Mouse (Mus musculus): ENCODE measurements at regions not wholly inside any gene's neighbourhood (a gene's known extent, or its start where the extent isn't known, plus 50 kb on each side); places are given as distances from the start of the nearest gene placed in this dataset.

DNA sequence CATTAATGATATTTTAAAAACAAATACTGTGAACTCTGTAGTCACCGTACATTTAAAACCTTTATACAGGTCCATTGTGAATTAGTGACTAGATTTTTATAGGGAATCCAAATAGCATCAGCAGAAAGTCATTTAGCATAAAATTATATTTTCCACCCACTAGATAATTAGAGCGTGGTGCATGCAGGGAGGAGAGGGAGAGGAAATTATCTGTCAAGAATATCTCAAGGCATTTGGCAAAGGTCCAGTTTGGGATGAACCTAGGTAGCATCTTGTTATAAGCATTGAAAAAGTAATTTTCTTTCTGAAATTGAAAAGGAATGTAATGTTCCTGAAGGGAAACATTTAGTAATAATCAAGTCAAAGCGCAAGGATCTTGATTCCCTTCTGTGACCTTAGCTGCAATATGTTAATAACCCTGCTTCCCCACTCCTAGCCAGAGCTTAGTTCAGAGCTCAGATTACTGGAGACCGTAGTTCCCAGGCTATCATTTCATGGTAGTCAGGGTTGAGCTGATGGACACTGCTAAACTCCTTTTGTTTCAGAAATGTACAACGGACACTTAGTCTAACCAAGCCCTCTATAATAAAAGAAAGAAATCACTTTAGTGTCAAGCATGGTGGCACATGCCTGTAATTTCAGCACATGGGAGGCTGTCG lies 200.8 kb upstream of the Slc39a10 start:
- DNase-seq (ENCODE audit: low spot score) = no peak

DNA sequence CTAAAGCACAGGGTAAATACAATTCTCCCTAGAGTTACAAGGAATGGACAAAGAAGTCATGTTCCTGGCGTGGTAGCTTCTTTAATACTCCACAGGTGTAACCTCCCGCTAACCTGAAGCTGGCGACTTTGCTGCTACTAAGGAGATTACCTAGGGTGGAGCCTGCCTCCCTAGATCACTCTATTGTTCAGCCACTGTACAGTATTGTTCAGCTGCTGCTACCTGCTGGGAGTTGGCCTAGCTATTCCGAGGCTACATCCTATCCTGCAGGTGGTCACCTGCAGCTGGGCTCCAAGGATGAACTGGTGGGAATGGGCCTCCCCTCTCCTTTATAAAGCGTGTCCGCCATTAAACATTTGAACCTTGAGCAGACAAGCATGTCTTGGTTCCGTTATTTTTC lies 183.8 kb upstream of the Slc39a10 start:
- no peak for DNase-seq (ENCODE audit: low spot score)

DNA sequence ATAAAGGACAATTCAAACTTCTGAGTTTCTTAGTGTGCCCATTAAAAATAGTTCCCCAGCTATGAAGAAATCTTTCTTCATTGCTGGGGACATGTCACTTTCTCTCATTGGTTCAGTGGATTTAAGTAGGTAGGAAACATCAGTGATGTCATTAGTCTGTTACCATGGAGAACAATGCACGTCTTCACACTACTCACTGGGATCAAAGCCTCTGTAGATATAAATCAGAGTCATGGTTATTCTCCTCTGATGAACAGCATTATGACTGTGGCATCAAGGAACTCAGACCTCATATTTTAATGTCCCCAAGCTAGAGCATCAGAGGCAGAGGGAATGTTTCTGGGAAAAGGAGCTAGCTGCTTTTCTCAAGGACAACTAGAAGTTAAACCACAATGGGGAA lies 165.5 kb upstream of the Slc39a10 start:
- DNase-seq (ENCODE audit: low spot score) = no peak

DNA sequence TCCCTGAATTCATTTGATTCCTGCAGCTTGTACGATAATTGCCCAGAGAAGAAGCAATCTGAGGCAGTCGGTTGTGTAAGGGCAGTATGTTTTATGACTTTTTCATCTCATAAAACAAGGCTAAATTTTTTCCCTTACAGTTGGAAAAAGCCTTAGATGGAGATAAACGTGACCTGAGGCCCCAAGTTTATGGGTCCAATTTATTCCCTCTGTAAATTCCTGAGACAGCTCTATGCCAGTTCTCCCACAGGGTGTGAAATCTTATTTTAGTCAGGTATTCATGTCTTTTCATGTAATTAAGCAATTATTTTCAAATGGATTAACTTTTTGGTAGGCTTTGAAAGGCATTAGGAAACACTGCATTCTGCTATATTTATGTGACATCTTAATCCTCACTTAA lies 164.7 kb upstream of the Slc39a10 start:
- DNase-seq (ENCODE audit: low spot score) = no peak

DNA sequence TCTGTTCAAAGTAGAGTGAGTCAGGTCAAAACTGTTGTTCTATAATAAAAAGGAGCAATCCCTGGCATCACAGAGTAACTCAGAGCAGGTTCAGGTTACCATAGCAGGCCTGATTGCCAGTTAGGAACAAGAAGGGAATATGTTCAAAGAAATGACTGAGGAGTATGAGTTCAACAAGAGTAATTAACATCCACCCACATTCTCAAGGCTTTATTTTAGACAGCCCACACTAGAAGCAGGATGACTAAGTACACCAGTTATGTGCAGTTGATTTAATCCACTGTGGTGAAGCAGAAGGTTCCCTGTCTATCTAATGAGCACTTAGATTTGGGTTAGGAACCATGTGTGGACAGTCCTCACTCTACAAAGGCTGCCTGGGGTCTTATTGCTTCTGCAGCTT lies 158.5 kb upstream of the Slc39a10 start:
- no peak for DNase-seq (ENCODE audit: low spot score)

DNA sequence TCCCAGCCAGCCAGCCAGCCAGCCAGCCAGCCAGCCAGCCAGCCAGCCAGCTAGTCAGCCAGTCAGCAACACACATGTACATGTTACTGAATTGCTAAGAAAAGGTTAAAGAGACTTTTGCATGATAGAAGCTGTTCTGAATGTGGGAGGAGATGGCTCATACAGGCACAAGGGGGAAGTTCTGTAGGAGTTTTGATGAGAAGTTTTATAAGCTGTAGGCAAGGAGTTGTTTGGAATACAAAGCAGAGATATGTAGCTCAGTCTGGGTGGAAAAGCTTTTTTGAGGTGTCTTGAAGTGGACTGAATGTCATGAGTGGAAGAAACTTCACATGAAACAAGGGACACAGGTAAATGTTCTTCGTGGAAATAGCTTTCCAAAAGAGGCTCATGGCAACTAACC lies 157.8 kb upstream of the Slc39a10 start:
- DNase-seq (ENCODE audit: low spot score) = no peak

DNA sequence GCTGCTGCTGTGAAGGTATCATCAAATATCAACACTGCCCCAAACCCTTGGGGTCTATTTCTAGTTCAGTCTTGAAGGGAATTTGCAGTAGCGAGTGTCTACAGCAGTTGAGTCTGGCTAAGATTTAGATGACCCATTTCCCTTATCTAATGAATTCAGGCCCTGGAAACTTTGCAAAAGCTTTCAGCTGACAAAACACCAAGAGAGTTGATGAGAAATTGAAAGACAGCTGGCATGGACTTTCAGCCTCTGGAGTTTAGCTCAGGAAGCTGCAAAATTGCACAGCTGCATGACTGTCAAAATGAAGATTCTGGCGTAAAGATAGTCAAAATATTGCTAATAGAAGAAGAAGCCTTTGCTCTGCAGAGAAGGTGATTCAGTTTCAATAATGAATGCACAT lies 144.9 kb upstream of the Slc39a10 start:
- DNase-seq (ENCODE audit: low spot score) = no peak

DNA sequence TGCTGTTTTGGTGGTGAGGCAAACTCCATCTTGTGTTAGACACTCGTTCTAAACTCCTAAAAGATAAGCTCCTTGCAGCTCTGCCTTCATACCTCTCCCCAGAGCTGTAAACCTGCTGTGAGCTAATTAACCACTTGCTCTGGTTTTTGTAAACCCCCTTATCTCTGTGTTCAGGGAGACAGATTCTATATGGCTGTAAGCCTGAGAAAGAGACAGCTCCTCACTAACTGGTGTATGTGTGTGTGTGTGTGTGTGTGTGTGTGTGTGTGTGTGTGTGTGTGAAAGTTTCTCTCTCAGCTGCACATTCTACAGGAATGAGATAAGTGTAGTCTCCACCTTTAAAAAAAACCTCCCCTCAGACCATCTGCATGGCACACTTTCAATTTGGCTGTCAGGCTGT lies 126.7 kb upstream of the Slc39a10 start:
- DNase-seq (ENCODE audit: low spot score) = no peak

DNA sequence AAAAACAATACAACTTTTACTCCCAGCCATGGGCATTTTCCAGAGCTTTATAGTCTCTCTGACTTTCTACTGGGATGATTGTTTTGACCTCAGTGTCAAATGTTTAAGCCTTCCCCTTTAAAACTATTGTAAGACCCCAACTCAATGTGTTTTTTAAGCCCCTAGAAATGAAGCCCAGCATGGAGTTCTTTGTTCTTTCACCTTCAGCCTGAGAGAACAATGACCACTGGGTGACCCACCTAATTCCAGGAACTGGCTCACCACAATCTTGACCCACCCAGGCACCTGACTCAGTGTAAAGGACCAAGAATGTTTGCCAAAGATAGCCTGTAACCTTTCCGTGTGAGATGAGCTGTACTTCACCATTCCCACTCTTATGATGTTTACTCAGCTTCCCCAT lies 121.9 kb upstream of the Slc39a10 start:
- no peak for DNase-seq (ENCODE audit: low spot score)

DNA sequence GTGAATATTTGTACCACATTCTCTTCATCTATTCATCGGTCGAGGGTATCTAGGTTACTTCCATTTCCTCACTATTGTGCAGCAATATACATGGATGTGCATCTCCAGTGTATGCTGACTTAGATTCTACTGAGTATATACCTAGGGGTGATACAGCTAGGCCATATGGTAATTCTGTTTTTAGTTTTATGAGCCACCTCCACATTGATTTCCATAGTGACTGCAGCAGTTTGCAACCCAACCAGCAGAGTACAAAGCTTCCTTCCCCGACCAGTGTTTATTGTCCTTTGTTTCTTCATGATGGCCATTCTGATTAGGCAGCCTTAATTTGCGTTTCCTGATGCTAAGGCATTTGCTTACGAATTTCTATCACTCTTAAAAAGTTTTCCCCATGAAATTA lies 111.1 kb upstream of the Slc39a10 start:
- DNase-seq (ENCODE audit: low spot score) = no peak

DNA sequence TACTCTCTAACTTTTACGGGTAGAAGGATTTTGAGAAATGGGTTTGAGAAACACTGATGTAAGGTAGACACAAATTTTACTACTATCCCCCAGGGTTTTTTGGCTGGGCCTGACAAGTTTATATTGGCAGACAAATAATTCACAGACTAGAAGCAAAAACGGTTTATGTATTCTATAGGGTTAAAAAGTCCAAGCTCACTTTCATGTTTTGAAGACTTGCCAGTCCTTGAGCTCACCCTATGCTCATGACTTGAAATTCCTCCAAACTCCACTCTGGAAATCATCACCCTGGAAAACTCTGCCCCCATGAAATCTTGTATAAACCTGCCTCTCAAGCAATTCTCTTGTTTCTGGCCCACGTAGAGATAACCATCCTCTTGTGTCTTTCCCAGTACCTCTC lies 106.7 kb upstream of the Slc39a10 start:
- no peak for DNase-seq (ENCODE audit: low spot score)

DNA sequence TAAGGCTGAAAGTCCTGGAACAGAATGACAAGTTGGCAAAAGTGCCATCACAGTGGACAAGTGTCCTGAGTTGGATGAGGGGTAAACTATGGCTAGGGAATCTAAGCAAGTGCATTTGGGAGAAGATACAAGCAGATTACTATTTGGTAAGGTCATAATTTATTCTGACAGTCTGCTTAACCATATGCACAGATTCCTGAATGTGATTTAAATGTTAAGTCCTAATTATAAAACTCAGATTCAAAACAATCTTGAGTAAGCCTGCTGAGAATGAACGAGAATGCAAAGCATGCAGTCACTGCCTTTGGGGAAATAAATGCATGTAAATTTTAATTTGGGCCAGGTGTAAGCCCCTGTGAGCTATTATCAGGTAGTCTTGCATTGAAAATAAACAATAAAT lies 93.3 kb upstream of the Slc39a10 start:
- no peak for DNase-seq (ENCODE audit: low spot score)

DNA sequence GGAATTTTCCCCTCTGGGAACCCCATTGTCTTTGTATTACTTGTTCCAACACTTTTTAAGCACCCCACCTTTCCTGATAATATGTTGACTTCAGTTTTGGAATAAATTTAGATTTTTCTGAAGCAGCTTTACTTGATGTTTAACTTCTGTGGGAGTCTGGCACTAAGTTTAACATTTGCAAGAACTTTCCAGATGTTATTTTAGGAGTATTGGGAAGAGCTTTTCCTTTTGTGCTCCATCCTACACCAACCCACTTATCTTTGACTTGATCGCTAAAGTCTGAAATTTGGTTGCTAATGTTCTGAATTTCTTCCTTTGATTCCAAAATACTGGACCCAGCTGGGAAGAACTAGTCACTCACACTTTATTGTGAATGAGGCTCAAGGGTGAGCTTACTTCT lies 90.4 kb upstream of the Slc39a10 start:
- DNase-seq (ENCODE audit: low spot score) = no peak

DNA sequence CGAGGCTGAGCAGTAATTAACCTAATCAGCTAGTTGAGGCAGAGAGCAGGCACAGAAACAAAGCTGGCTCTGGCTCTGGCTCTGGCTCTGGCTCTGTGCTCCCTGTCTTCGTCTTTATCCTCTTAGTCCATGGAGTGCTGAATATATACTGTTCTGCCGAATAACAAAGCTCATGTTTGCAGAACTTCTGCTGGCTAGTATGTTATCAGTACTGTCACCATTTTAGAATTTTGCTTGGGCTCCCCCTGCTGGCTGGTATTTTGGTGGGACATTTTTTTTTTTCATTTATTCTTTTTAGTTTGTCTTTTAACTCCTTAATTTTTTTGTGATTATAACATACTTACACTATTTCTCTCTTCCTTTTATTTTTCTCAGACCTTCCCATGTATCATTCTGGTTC lies 77.8 kb upstream of the Slc39a10 start:
- DNase-seq (ENCODE audit: low spot score) = peak; percentile 40

DNA sequence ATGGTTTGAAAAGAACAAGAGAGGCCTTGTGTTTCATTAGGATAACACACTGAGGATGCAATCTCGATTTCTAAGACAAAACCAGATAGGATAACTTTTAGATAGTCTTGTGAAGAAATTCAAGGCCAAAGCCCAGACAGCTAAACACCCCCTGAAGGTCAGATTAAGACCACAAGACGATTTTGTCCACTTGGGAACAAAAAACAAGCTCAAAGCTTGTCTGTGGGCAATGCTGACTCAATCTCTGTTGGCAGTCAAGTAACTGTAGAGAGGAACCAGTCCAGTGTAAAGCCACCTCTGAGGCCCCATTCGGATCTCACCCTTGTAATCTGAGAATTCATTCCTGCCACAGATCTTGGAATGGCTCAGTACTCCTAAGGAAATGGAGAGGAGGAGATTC lies 75.7 kb upstream of the Slc39a10 start:
- no peak for DNase-seq (ENCODE audit: low spot score)

DNA sequence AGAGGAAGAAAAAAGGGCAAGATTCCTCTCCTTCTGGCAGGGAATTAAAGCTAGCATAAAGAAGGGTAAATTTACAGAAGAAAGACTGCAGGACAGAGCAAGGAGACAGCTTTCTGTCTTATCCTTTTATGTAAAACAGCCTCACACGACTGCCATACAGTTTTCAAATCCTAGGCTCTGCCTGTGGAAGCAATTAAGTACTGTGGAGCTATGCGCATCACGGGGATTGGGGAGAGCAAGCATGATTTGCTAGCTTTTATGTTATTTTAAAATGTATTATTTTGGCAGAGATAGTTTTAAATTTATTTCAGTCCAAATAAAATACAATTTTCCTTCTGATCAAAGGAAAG lies 74.2 kb upstream of the Slc39a10 start:
- no peak for DNase-seq (ENCODE audit: low spot score)

DNA sequence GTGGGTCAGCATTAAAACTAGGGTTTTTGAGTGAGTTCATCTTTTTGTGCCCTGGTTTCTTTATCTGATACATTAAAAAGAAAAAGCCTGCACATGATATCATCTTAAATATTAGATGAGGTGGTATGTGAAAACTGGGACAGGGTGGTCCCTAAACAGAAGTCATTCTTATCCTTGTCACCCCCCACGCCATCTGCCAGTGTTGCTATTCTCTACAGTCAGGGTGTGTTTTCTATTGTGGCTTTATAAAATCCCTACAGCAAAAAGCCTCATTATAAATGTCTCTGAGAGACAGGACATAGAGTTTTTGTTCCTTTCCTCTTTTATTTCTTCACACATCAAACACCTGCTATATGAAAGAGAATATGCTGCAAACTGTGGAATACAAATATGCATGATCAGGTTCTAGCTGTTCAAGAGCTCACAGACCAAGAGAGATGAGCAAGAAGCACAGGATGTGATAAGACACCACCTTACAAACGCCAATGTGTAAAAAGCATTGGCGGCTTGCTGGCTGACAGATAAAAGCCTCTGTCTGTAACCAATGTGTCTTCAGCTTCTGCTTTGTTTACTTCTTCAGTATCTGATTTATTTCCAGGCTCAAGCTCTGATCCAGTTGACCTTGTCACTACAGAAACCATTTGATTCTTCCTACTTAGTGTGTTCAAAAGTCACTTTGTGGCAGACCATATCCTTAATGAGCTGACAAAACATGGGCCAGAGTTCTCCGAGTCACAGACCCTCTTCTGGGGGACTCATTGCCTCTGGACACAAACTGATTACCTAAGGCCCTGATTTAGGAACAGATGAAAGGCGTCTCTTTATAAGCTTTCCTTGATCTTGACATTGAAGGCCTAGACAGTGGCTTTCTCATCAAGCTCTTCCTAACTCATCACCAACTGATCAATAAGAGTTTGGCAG lies 73.6 kb upstream of the Slc39a10 start:
- no peak for DNase-seq (ENCODE audit: low spot score)

DNA sequence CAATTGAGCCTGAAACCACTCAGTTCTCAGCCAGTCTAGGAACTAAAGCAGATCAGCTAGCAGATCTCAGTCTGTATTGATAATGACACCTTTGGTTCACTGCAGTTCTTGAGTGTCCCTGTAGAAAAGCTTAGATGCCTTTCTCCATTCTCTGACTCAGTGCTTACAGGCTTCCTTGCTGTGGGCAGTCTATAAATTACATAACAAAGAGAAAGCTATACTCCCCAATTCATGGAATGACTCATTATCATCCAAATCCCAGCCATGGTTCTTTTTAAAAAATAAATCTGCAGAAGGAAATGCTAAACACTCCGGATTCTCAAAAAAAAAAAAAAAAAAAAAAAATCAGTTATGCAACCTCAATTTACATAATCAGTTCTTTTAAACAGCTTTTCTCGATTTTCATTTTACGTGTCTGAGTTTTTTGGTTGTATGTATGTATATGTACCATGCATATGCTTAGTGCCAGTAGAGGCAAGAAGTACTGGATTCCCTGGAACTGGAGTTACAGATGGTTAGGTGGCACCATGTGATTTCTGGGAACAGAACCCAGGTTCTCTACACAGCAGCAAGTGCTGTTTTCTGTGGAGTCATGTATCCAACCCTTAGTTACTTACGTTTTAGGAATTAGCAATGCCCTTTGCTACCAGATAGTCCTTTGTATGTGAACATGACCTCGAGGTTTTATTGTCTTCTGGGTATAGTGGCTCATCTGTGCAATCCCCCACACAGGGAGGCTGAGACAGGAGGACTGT lies 71.5 kb upstream of the Slc39a10 start:
- DNase-seq (ENCODE audit: low spot score) = no peak

All from ovary, postnatal 36 days (tissue).